Mouse (Mus musculus) urinary bladder, postnatal 0 days (tissue): ENCODE results near the gene Scn3b. TPM values are rescaled to one million over a fixed set of nuclear protein-coding genes. Genes with fewer than 3 reads are reported as not detected.

Source experiments
- polyA plus RNA-seq: library from polyadenylated mRNA; unstranded; fragments of >200 nt; fragmentation: Nextera tagmentation; extraction: Ambion mirVana; gene quantifications from 2 replicates; pipeline ENCODE4 v1.2.1, GENCODE M21; 2015

Gene Scn3b
- 3.4 and 4.9 TPM in 2 replicates for polyA plus RNA-seq

GRCm38 (mm10) chr9:40269103-40269861, at the start of gene Scn3b:
Gene Scn3b (plus strand): TSS chr9:40269217.

Other genes starting within 250 kb of the Scn3b start
- not detected in 2 replicates for gene Olfr981, start 247.8 kb upstream of the Scn3b start, polyA plus RNA-seq
- gene Olfr982, start 195.4 kb upstream of the Scn3b start, polyA plus RNA-seq, result not detected in 2 replicates
- gene Olfr983, start 175.6 kb upstream of the Scn3b start, polyA plus RNA-seq, result not detected in 2 replicates
- not detected in 2 replicates for gene Olfr984, start 155.0 kb upstream of the Scn3b start, polyA plus RNA-seq
- not detected in 2 replicates for gene Olfr985, start 139.0 kb upstream of the Scn3b start, polyA plus RNA-seq
- gene Tmem225, start 121.1 kb upstream of the Scn3b start, polyA plus RNA-seq, result not detected in 2 replicates
- gene Olfr986, start 88.3 kb upstream of the Scn3b start, polyA plus RNA-seq, result not detected in 2 replicates
- gene Zfp202, start 76.9 kb upstream of the Scn3b start, polyA plus RNA-seq, result 2.4 and 2.5 TPM in 2 replicates